Mouse (Mus musculus) kidney, adult 18-20 months (tissue): ENCODE measurements around the gene Krtap28-13.
A peak's percentile ranks its signal among the peaks of the same experiment; 100 is the strongest.

Source experiments
- DNase-seq: peaks from one replicate; pipeline ENCODE4 v3.0.0; 2021

Gene Krtap28-13

GRCm38 (mm10) chr1:83060643-83061042 is at the start of gene Krtap28-13:
Gene Krtap28-13, plus strand, starts transcription at chr1:83060930.
- no peak for DNase-seq

GRCm38 (mm10) chr1:83014477-83014876 is 46.3 kb upstream of the Krtap28-13 start:
- DNase-seq, result no peak

GRCm38 (mm10) chr1:83015329-83015879 is 45.3 kb upstream of the Krtap28-13 start:
- DNase-seq, result no peak

- no peak for DNase-seq
These were observed 44.2 kb upstream of the Krtap28-13 start for GRCm38 (mm10) chr1:83016556-83016955.

GRCm38 (mm10) chr1:83031950-83032349 is 28.8 kb upstream of the Krtap28-13 start:
- no peak for DNase-seq

GRCm38 (mm10) chr1:83032508-83032907 is 28.2 kb upstream of the Krtap28-13 start:
- no peak for DNase-seq

GRCm38 (mm10) chr1:83034509-83034908 is 26.2 kb upstream of the Krtap28-13 start:
- DNase-seq, result no peak

GRCm38 (mm10) chr1:83036892-83037667 is 23.6 kb upstream of the Krtap28-13 start:
- DNase-seq, result no peak

- DNase-seq, result peak; percentile 73
These were observed 22.5 kb upstream of the Krtap28-13 start, which contains the start of gene Slc19a3 for GRCm38 (mm10) chr1:83038109-83038672. Gene Slc19a3, minus strand, starts transcription at chr1:83038448.

GRCm38 (mm10) chr1:83039080-83039479 is 21.6 kb upstream of the Krtap28-13 start:
- DNase-seq, result no peak

- DNase-seq, result no peak
These were observed 18.4 kb upstream of the Krtap28-13 start, which contains the start of gene Krtap28-10 for GRCm38 (mm10) chr1:83042380-83042779. Gene Krtap28-10, minus strand, starts transcription at chr1:83042480.

- no peak for DNase-seq
These were observed 15.8 kb upstream of the Krtap28-13 start, which contains the start of gene Gm47969 for GRCm38 (mm10) chr1:83044882-83045427. Gene Gm47969, plus strand, starts transcription at chr1:83044932.

GRCm38 (mm10) chr1:83058481-83058880 is 2.2 kb upstream of the Krtap28-13 start:
- DNase-seq, result peak; percentile 13

- no peak for DNase-seq
These were observed 1.5 kb upstream of the Krtap28-13 start, which contains the start of gene A030005K14Rik for GRCm38 (mm10) chr1:83059278-83059677. Gene A030005K14Rik, minus strand, starts transcription at chr1:83059378.

GRCm38 (mm10) chr1:83064851-83065250 is 4.1 kb downstream of the Krtap28-13 start:
- peak; percentile 10 for DNase-seq

- no peak for DNase-seq
These were observed 5.8 kb downstream of the Krtap28-13 start for GRCm38 (mm10) chr1:83066577-83066976.

GRCm38 (mm10) chr1:83067205-83067604 is 6.5 kb downstream of the Krtap28-13 start:
- DNase-seq, result no peak

GRCm38 (mm10) chr1:83075526-83076189 is 14.9 kb downstream of the Krtap28-13 start:
- DNase-seq, result no peak

GRCm38 (mm10) chr1:83076190-83076917 is 15.6 kb downstream of the Krtap28-13 start:
- peak; percentile 26 for DNase-seq

- no peak for DNase-seq
These were observed 16.3 kb downstream of the Krtap28-13 start for GRCm38 (mm10) chr1:83077016-83077415.

GRCm38 (mm10) chr1:83084790-83085189 is 24.1 kb downstream of the Krtap28-13 start:
- no peak for DNase-seq

GRCm38 (mm10) chr1:83091268-83091667 is 30.5 kb downstream of the Krtap28-13 start:
- DNase-seq, result no peak
